Mouse (Mus musculus) bone marrow macrophage, adult 2 months (primary cell): ENCODE results near the gene Stpg4.

Experiments
- CTCF ChIP-seq: IDR thresholded peaks from 2 replicates; pipeline ENCODE4 v1.5.1; 2012; ENCODE audit warnings: low read depth, mild to moderate bottlenecking, low read length, moderate library complexity
- POLR2A ChIP-seq: IDR thresholded peaks from 2 replicates; pipeline ENCODE4 v1.6.1; 2012; ENCODE audit warnings: mild to moderate bottlenecking, low read depth, low read length, borderline replicate concordance

DNA sequence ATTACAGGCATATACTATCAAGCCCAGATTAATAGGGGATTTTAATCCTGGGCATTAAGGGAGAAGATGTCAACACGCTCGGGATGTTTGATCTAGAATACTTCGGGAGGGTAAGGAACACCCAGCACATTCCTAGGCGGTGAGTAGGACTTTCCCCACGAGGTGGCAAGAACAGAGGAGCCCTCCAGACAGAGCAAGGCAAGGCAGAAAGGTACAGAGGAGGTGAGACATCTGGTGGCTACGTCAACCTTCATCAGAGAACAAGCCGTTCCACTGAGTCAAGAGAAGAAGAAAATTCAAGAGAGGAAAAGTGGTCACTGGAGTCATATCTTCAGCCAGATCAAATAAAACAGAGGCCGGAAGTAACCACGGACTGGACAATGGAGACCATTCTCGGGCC lies 45.3 kb upstream of the Stpg4 start:
- no peak for TF ChIP-seq CTCF
- TF ChIP-seq POLR2A = no peak
